Mouse (Mus musculus): ENCODE measurements at regions not wholly inside any gene's neighbourhood (a gene's known extent, or its start where the extent isn't known, plus 50 kb on each side); places are given as distances from the start of the nearest gene placed in this dataset.

DNA sequence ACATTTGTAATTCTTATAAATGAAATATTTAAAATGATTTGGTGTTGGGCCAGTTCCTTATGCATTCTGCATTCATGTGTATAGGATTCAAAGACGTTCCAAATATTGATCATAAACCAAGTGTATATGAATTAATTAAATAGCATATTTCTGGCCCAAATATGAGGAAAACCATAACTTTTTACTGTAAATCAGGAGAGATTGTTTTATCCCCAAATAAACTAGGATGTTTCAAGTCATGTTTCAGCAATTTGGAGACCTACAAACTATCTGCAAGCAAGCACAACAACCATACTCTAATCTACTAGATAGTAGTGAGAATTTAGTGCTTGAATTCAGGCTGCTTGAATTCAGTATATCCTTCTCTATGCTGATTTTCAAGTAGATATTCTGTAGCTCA, 231.3 kb downstream of the Mef2c start:
- DNase-seq = no peak
- TF ChIP-seq POLR2A (IDR thresholded peaks at IDR 0.05; ENCODE audit: low read depth, low read length) (no peak), CTCF (conservative IDR thresholded peaks at IDR 0.05; ENCODE audit: insufficient read depth, insufficient read length, low read depth, low read length) (no peak)
- Histone ChIP-seq H3K36me3 (ENCODE audit: control insufficient read depth, insufficient read depth, low read length) (no peaks in the 10 kb centered on the region), H3K27me3 (replicated peaks; ENCODE audit: control insufficient read depth, insufficient read depth, low read length) (peaks cover 20% of the 10 kb centered on the region), H3K4me3 (ENCODE audit: insufficient read depth, low read depth, low read length) (no peak overlapping the region), H3K4me1 (ENCODE audit: control insufficient read depth, insufficient read depth, low read length) (peaks cover 2% of the 10 kb centered on the region; the same call in 1 of the 2 replicates), H3K27ac (ENCODE audit: insufficient read depth, low read depth, low read length) (no peak overlapping the region)
- WGBS = 56% methylated on average over 1 of the region's 1 CpGs

DNA sequence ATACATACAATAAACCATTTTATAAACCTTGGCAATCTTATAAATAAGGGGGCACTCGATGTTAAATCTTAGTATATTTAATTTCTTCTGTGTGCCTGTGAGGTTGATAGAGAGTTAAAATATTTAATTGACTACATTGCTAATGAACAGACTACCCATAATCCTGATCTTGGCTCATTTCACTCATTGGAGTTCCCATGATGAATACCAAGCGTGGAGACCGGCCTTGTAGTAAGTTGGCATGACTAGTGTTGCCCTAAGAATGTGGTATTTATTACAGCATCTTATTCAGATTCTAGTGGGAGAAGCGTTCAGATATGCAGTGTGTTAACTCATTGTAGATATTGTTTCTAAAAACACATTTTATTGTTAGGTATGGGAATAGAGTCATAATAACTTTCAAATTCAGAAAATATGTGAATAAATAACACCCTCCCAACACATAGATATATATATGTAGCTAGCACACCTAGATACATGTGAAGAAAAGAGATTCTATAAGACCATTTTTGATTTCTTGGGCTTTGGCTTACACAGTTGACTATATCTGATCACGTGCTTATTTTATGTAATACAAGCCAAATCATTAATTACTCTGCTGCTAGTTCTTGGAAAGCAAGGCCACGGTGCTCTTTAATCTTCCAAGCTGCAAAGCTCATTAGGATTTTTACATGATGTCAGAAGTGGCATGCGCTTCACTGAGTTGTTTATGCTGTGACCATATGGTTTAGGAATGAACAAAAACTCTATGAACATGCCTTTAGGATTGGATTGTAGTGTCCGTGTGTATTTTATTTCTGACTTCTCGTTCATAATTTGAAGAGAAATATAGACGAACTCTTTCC, 232.0 kb downstream of the Mef2c start:
- WGBS = 62% methylated on average over 10 of the region's 10 CpGs
- DNase-seq = no peak
- TF ChIP-seq POLR2A (IDR thresholded peaks at IDR 0.05; ENCODE audit: low read depth, low read length) (no peak), CTCF (conservative IDR thresholded peaks at IDR 0.05; ENCODE audit: insufficient read depth, insufficient read length, low read depth, low read length) (no peak)
- peaks cover 16% of the 10 kb centered on the region for H3K27me3 ChIP-seq (replicated peaks; ENCODE audit: control insufficient read depth, insufficient read depth, low read length)
- no peaks in the 10 kb centered on the region for H3K36me3 ChIP-seq (ENCODE audit: control insufficient read depth, insufficient read depth, low read length)
- H3K27ac ChIP-seq (ENCODE audit: insufficient read depth, low read depth, low read length) = no peak overlapping the region
- H3K4me3 ChIP-seq (ENCODE audit: insufficient read depth, low read depth, low read length) = no peak overlapping the region
- H3K4me1 ChIP-seq (ENCODE audit: control insufficient read depth, insufficient read depth, low read length) = no peaks in the 10 kb centered on the region; the same call in 1 of the 2 replicates

DNA sequence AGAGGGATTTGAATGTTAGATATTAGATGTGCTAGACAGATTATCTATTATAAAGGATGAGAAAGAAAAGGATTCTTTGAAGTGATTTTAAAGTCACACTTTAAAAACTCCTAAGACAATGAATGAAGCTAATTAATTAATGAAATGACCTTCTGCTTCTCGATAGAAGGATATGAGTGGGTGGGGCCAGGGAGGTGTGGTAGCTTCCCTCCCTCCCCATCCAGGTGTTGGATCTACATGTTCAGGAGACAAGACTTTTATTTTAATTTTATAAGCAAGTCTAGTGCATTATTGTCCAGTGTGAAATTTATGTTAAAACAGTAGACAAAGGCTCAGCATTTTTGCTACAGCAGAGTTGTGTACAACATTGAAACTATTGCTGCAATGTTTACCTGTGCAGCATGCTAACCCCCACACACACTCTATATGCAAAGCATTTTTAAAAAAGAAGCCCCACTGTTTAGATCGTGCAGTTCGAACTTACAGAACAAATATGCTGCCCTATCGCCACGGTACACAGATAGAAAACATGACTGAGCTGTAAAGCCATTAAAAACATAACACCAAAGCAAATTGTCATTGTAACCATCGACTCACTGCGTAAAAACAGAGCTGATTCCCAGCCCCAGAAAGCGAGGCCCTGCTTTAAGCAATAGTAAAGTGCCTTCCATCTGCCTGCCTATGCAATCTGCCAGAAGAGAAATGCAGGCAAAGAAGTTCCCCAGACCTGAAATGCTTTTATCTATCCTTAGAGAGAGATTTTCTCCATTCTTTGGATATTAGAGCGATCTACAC, 233.4 kb downstream of the Mef2c start:
- no peak for DNase-seq
- Histone ChIP-seq H3K27me3 (replicated peaks; ENCODE audit: control insufficient read depth, insufficient read depth, low read length) (peaks cover 11% of the 10 kb centered on the region), H3K4me1 (ENCODE audit: control insufficient read depth, insufficient read depth, low read length) (no peaks in the 10 kb centered on the region; the same call in 1 of the 2 replicates), H3K36me3 (ENCODE audit: control insufficient read depth, insufficient read depth, low read length) (no peaks in the 10 kb centered on the region), H3K27ac (ENCODE audit: insufficient read depth, low read depth, low read length) (no peak overlapping the region), H3K4me3 (ENCODE audit: insufficient read depth, low read depth, low read length) (peak overlapping the region; percentile 21; the same call in 1 of the 2 replicates)
- 15% methylated on average over 9 of the region's 9 CpGs for WGBS
- no peak for TF ChIP-seq POLR2A (IDR thresholded peaks at IDR 0.05; ENCODE audit: low read depth, low read length)
- TF ChIP-seq CTCF (conservative IDR thresholded peaks at IDR 0.05; ENCODE audit: insufficient read depth, insufficient read length, low read depth, low read length) = no peak

DNA sequence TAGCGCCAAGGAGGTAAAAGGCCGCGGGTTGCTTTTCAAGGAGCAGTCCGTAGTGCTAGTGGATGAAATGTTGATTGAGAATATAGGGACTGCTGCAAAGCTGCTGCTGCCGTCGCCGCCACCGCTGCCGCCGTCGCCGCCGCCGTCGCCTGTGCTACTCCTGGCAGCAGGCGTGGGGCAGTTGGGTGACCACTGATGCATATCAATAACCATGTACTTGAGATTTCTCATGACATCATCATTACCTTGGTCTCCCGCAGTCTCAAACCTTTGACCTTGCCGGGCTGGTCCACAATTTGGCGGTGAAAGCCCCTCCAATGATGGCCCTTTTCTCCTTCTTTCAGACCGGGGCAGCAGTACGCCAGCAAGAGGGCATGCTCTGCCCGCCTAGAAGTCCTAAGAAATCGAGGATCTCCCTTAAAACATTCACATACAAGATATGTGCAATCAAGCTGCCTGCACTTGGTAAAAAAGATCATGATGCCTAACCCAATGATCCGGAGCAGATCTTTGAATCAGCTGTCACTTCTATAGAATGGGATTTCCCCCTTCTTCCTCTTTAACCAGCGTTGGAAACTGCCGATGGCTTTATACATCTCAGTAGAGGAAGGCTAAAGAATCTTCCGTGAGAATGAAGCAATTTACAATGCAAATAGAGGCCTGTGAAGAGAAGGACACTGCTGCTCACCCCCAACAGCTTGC, 234.1 kb downstream of the Mef2c start:
- 4% methylated on average over 27 of the region's 27 CpGs for WGBS
- Histone ChIP-seq H3K4me3 (ENCODE audit: insufficient read depth, low read depth, low read length) (peak overlapping the region; percentile 34; the same call in 1 of the 2 replicates), H3K4me1 (ENCODE audit: control insufficient read depth, insufficient read depth, low read length) (no peaks in the 10 kb centered on the region; the same call in 1 of the 2 replicates), H3K36me3 (ENCODE audit: control insufficient read depth, insufficient read depth, low read length) (no peaks in the 10 kb centered on the region), H3K27me3 (replicated peaks; ENCODE audit: control insufficient read depth, insufficient read depth, low read length) (peaks cover 7% of the 10 kb centered on the region), H3K27ac (ENCODE audit: insufficient read depth, low read depth, low read length) (peak overlapping the region; percentile 61)
- no peak for TF ChIP-seq CTCF (conservative IDR thresholded peaks at IDR 0.05; ENCODE audit: insufficient read depth, insufficient read length, low read depth, low read length)
- TF ChIP-seq POLR2A (IDR thresholded peaks at IDR 0.05; ENCODE audit: low read depth, low read length) = no peak
- DNase-seq = no peak

DNA sequence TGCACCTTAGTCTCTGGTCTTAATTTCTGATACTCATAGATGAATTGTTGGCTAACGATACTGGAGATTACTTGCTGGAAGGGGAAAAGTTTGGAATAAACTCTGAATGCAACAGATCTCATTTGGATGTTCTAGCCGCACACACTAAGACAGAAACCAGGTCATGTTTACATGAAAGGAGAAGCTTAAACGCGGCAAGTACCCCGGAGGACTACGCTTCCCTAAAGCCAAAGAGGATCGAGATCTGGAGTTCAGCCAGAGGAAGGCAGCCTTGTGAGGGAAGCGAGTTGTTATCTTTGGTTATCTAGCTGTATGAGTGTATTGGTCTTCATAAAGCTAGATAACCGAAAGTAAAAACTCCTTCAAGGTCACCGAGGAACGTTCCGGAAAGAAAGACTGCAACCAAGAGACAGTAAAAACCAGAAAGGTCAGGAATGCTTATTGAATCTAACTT, 234.7 kb downstream of the Mef2c start:
- no peak for DNase-seq
- H3K4me3 ChIP-seq (ENCODE audit: insufficient read depth, low read depth, low read length) = peak overlapping the region; percentile 34
- 7% methylated on average over 12 of the region's 12 CpGs for WGBS
- H3K27me3 ChIP-seq (replicated peaks; ENCODE audit: control insufficient read depth, insufficient read depth, low read length) = peaks cover 5% of the 10 kb centered on the region
- TF ChIP-seq POLR2A (IDR thresholded peaks at IDR 0.05; ENCODE audit: low read depth, low read length) (no peak), CTCF (conservative IDR thresholded peaks at IDR 0.05; ENCODE audit: insufficient read depth, insufficient read length, low read depth, low read length) (no peak)
- peak overlapping the region; percentile 61; the same call in 1 of the 2 replicates for H3K27ac ChIP-seq (ENCODE audit: insufficient read depth, low read depth, low read length)
- H3K4me1 ChIP-seq (ENCODE audit: control insufficient read depth, insufficient read depth, low read length) = no peaks in the 10 kb centered on the region; the same call in 1 of the 2 replicates
- H3K36me3 ChIP-seq (ENCODE audit: control insufficient read depth, insufficient read depth, low read length) = no peaks in the 10 kb centered on the region

DNA sequence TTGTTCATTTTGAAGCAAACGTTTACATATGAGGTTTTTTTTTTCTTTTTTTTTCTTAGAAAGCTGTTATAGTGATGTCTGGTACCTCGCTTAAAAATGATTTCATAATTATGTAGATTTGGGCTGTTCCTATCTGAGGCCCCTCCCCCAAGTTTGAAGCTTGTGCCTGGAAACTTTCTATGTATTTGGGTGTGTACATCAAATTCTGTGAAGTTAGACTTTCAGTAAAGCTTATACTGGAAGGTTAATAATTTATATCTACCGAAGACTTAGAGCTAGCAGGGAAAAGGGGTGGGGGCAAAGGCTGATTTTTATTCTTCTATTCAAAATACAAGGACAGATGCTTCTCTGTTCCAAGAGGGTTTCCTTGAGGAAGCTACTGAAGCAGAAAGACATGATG, 235.3 kb downstream of the Mef2c start:
- no peak for TF ChIP-seq CTCF (conservative IDR thresholded peaks at IDR 0.05; ENCODE audit: insufficient read depth, insufficient read length, low read depth, low read length)
- no peak for TF ChIP-seq POLR2A (IDR thresholded peaks at IDR 0.05; ENCODE audit: low read depth, low read length)
- H3K27ac ChIP-seq (ENCODE audit: insufficient read depth, low read depth, low read length) = no peak overlapping the region

More for the DNA sequence above, 235.3 kb downstream of the Mef2c start:
- 5% methylated on average over 3 of the region's 3 CpGs for WGBS
- Histone ChIP-seq H3K27me3 (replicated peaks; ENCODE audit: control insufficient read depth, insufficient read depth, low read length) (peaks cover 5% of the 10 kb centered on the region), H3K4me1 (ENCODE audit: control insufficient read depth, insufficient read depth, low read length) (no peaks in the 10 kb centered on the region; the same call in 1 of the 2 replicates), H3K4me3 (ENCODE audit: insufficient read depth, low read depth, low read length) (no peak overlapping the region), H3K36me3 (ENCODE audit: control insufficient read depth, insufficient read depth, low read length) (no peaks in the 10 kb centered on the region)
- no peak for DNase-seq
